Mouse (Mus musculus): ENCODE measurements at regions not wholly inside any gene's neighbourhood (a gene's known extent, or its start where the extent isn't known, plus 50 kb on each side); places are given as distances from the start of the nearest gene placed in this dataset.
A peak's percentile ranks its signal among the peaks of the same experiment; 100 is the strongest.

DNA sequence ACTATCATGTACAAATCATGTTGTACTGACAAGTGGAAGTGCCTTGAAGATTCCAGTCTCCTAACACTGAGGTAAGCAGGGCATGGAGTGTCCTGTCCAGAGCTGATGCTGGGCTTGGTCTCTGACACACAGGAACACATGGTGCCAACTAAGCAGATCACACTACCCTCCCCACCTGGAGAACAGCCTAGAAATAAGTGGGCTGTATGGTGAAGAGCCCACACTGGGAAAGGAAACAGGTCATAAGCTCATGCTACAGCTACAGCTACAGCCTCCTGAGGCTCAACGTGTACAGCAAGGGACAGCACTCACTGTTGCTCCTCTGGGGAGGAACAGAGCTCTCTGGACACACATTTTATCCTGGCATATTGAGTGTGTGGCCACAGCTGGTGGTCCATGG is 89.8 kb upstream of the Atp1a1 start:
- no peak for DNase-seq (ENCODE audit: low read depth)

- DNase-seq (ENCODE audit: low read depth) = no peak
Measured at GRCm38 (mm10) chr3:101691937-101692604, 87.6 kb upstream of the Atp1a1 start.

- no peak for DNase-seq (ENCODE audit: low read depth)
Measured at GRCm38 (mm10) chr3:101690779-101691178, 86.3 kb upstream of the Atp1a1 start.

- DNase-seq (ENCODE audit: low read depth) = no peak
Measured at GRCm38 (mm10) chr3:101690222-101690621, 85.7 kb upstream of the Atp1a1 start.

- DNase-seq (ENCODE audit: low read depth) = no peak
Measured at GRCm38 (mm10) chr3:101685203-101685602, 80.7 kb upstream of the Atp1a1 start.

- no peak for DNase-seq (ENCODE audit: low read depth)
Measured at GRCm38 (mm10) chr3:101672943-101673342, 68.5 kb upstream of the Atp1a1 start.

DNA sequence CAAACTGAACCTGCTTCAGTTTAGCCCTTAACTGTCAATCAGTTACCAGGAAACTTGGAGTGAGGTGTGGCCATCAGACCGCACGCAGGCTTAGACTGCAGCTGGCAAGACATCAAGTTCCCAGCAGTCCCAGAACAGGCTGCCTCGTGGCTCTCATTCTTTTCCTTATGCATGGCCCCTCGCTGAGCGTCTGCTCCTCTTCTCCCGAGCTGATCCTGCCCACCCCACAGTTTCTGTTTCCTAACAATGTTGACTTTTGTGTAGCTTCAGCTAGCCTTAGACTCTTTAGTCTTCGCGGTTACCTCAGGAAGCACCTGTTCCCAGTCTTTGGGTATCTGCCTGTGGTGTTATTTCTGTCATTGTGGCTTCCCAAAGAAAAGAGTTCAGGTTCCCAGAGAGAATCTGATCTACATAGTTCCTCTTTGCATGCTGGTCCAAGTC is 66.1 kb upstream of the Atp1a1 start:
- peak; percentile 17 for DNase-seq (ENCODE audit: low read depth)

DNA sequence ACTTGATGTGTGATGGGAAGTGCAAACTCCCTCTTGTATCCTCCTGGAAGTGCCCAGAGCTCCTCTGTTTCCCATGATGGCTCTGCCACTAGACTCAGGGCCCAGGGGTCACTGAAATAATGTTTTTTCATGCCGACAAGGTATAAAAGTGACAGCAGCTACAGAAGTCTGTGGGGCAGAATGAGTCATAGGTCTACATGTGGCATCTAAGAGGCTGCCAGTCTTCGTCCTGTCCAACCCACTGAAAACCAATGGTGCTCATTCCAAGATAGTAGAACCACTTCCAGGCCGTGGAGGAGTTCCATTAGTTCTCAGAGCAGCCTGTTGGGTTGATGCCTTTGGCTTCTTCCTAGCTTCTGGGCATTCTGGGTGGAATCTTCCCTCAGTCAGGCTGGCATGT is 65.3 kb upstream of the Atp1a1 start:
- no peak for DNase-seq (ENCODE audit: low read depth)

GRCm38 (mm10) chr3:101667767-101668387 is 63.4 kb upstream of the Atp1a1 start:
- no peak for DNase-seq (ENCODE audit: low read depth)

DNA sequence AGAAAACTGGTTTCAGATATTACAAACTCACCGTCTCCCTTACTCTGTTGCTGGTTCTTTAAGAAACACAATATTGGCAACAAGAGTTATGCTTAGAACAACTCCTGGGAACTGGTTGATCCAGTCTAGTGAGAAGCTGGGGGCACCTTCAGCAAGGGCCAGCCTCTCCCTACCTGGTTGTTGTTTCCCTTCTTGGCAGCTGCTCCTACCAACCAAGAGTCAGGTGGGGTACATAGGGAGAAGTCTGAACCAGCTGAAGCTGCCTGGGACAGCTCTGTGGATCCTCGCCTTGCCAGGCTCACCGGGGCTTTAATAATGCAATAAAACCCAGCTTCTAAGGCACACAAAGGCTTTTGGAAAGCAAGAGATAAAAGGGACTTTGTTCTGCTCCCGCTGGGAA is 62.7 kb upstream of the Atp1a1 start:
- DNase-seq (ENCODE audit: low read depth) = no peak

- no peak for DNase-seq (ENCODE audit: low read depth)
Measured at GRCm38 (mm10) chr3:101666583-101666982, 62.1 kb upstream of the Atp1a1 start.

GRCm38 (mm10) chr3:101661184-101661992 is 56.9 kb upstream of the Atp1a1 start:
- DNase-seq (ENCODE audit: low read depth) = no peak

DNA sequence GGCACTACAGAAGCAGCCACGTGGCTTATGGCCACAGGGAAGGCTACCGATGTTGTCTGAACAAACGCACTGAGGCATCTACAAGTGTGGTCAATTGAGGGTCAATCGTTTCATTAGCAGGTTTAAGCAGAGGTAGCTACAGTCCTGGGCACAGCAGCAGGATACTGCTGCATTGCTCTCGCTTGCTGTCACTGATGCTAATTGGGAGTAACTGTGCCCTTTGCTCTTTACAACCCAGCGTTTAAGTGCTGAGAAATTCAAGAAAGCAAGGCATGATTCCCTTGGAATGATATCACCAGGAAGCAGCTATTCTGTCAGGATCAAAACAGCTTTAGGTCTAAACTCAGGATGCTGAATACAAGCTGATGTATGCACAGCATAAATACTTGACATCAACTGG is 56.2 kb upstream of the Atp1a1 start:
- no peak for DNase-seq (ENCODE audit: low read depth)

- DNase-seq (ENCODE audit: low read depth) = no peak
Measured at GRCm38 (mm10) chr3:101660176-101660575, 55.7 kb upstream of the Atp1a1 start.

- no peak for DNase-seq (ENCODE audit: low read depth)
Measured at GRCm38 (mm10) chr3:101657979-101658378, 53.5 kb upstream of the Atp1a1 start.

DNA sequence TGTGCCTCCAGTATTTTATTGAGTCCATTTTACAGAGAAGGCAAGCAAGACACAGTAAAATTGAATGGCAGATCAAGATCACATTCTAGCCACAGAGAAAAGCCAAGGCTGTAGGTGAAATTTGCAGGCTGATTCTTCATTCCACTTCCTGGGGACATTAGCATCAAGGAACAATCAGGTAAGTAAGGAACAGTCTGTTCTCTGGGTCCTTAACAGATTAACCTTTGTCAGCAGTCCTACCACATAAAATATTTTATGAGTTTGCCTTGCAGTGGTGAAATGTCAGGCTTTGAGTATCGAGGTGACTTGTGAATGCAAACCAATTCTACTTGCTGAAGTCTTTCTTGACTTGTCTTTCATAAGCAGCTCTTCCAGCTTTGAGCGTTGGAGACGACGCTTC is 50.2 kb upstream of the Atp1a1 start:
- no peak for DNase-seq (ENCODE audit: low read depth)
